Mouse (Mus musculus): ENCODE data around the gene Lgi4. TPM values are rescaled to one million over a fixed set of nuclear protein-coding genes. Genes with fewer than 3 reads are reported as not detected.

The Lgi4 gene
- 1.5 TPM in 2 replicates for polyA plus RNA-seq (2015; fragmentation: Nextera tagmentation; extraction: Ambion mirVana)

DNA sequence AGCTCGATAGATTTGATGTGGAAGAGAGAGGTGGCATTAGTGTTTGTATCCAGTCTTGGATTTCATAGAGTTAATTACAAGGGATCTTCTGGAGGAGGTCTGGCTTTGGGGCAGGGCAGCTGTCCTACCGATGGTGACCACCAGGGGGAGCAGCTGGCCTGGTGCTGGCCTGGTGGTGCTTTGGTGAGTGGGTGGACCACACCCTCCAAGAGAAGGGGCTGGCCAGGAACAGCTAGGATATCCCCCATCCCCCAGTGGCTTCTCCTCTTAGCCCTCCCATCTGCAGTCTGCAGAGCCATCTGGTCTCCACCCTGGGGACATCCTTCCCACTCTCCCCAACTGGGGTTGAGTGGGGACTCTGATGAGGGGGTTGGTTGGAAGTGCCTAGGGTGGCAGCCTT lies at the start of gene Lgi4:
Gene Lgi4 (plus strand): TSS at position 235 of the 400 bp plus-strand sequence.
- ATAC-seq: peak; percentile 60

DNA sequence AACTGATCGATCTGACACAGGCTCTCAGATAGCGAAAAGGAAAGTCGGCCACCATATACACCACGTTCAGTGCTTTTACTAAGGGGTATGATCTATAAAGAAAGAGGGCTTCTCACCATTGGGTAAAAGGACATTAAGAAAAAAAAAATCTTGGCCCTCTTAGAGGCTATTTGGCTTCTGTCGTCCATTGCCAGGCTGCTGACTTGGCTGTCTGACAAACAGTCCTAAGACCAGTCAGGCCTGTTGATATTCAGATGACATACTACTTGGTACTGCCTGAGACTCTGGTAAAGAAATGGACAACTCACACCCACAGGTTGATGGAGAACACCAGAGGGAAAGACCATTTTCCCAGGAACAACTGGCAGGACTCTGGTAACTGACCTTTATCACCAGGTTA lies 46.2 kb upstream of the Lgi4 start:
- Histone ChIP-seq H3K4me1 (replicated peaks) (peaks cover 21% of the 10 kb centered on the region), H3K36me3 (no peaks in the 10 kb centered on the region), H3K27ac (no peak overlapping the region), H3K9ac (no peak overlapping the region), H3K4me3 (replicated peaks) (no peak overlapping the region), H3K27me3 (replicated peaks) (no peaks in the 10 kb centered on the region), H3K4me2 (replicated peaks) (no peak overlapping the region), H3K9me3 (no peaks in the 10 kb centered on the region)
- WGBS: 78% methylated on average over 5 of the region's 5 CpGs
- ATAC-seq: no peak

More for the DNA sequence above, at the start of gene Lgi4:
- H3K9ac ChIP-seq: no peak within 1 kb of the TSS
- no peak within 1 kb of the TSS for H3K4me2 ChIP-seq (replicated peaks)
- H3K4me3 ChIP-seq (replicated peaks): no peak within 1 kb of the TSS
- no peaks in the 10 kb centered on the region; the same call in 1 of the 2 replicates for H3K27me3 ChIP-seq (replicated peaks)
- peaks cover 19% of the 10 kb centered on the region for H3K4me1 ChIP-seq (replicated peaks)
- WGBS: 1% methylated on average over 2 of the region's 2 CpGs
- H3K36me3 ChIP-seq: no peaks in the 10 kb centered on the region
- no peaks in the 10 kb centered on the region for H3K9me3 ChIP-seq
- no peak within 1 kb of the TSS for H3K27ac ChIP-seq

DNA sequence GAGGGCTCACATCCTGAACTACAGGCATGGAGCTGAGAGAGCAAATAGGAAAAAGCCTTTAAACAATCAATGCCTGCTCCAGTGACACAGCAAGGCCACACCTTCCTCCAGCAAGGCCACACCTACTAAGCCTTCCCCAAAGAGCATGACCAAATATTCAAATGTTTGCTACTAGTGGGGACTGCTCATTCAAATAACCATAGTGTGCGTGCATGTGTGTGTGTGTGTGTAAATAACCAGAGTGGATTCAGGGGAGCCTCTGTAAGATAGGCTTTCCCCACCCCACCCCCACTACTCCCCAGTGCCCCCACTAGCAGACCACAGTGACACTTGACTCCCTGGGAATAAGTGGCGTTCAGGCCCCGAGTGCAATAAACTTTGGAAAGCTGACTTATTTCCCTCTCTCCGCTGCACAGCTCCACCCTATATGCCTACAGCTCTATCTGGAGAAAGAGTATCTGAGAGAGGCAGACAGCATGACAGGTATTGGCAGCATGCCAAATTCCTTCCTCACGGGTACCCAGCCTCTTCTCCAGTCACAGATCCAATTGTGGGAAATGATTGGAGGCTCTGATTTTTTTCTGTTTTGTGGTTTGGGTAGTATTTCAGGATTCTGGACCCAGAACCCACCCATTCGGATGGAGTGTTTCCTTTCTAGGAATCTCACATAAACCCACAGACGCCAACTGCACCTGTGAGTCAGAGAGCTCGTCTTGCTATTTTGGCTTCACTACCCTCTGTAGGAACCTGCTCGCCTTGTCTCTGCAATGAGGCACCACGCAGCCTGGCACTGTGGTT lies 41.8 kb upstream of the Lgi4 start:
- Histone ChIP-seq H3K4me3 (replicated peaks) (no peak overlapping the region), H3K27me3 (replicated peaks) (no peaks in the 10 kb centered on the region), H3K9me3 (no peaks in the 10 kb centered on the region), H3K27ac (no peak overlapping the region), H3K4me2 (replicated peaks) (peak overlapping the region; percentile 11; the same call in 1 of the 2 replicates), H3K9ac (no peak overlapping the region), H3K36me3 (no peaks in the 10 kb centered on the region), H3K4me1 (replicated peaks) (peaks cover 15% of the 10 kb centered on the region)
- 36% methylated on average over 10 of the region's 10 CpGs for WGBS
- ATAC-seq: peak; percentile 91

DNA sequence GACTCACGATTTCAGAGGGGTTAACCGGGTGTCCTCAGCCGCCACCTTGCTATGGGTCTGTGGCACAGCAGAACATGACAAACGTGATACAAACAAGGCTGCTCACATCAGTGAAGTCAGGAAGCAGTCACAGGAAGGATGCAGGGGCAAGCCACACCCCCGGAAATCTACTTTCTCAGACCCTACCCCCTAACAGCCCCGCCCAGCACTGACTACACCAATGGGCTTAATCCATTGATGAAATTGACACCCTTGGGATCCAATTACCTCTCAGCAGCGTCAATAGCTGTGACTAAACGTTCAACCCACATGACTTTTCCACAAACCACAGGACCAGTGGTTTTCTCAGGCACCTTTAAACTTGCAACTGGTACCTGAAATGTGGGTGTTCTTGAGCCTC lies 30.5 kb upstream of the Lgi4 start:
- no peaks in the 10 kb centered on the region for H3K9me3 ChIP-seq
- H3K9ac ChIP-seq: no peak overlapping the region
- 77% methylated on average over 8 of the region's 8 CpGs for WGBS
- no peaks in the 10 kb centered on the region for H3K4me1 ChIP-seq (replicated peaks)
- no peak for ATAC-seq
- no peaks in the 10 kb centered on the region for H3K36me3 ChIP-seq
- H3K27ac ChIP-seq: no peak overlapping the region
- no peak overlapping the region for H3K4me3 ChIP-seq (replicated peaks)
- H3K27me3 ChIP-seq (replicated peaks): no peaks in the 10 kb centered on the region
- H3K4me2 ChIP-seq (replicated peaks): no peak overlapping the region

DNA sequence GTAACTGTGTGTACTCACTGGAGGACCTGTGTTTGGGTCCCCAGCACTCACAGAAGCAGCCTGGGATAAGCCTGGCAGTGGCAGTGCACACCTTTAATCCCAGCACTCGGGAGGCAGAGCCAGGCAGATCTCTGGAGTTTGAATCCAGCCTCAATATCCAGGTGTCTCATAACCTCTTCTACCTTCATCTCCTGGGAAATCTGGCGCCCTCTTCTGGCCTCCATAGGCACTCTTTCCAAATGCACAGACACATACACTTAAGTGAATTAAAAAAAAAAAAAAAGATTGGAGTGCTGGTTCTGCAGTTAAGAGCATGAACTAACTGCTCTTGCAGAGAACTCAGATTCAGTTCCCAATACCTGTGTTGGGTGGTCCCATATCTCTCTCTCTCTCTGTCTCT lies 28.4 kb upstream of the Lgi4 start:
- ATAC-seq: no peak
- Histone ChIP-seq H3K27me3 (replicated peaks) (no peaks in the 10 kb centered on the region), H3K4me2 (replicated peaks) (no peak overlapping the region), H3K4me3 (replicated peaks) (no peak overlapping the region), H3K27ac (no peak overlapping the region), H3K4me1 (replicated peaks) (no peaks in the 10 kb centered on the region), H3K36me3 (no peaks in the 10 kb centered on the region), H3K9ac (no peak overlapping the region), H3K9me3 (no peaks in the 10 kb centered on the region)
- WGBS: 66% methylated on average over 2 of the region's 2 CpGs

DNA sequence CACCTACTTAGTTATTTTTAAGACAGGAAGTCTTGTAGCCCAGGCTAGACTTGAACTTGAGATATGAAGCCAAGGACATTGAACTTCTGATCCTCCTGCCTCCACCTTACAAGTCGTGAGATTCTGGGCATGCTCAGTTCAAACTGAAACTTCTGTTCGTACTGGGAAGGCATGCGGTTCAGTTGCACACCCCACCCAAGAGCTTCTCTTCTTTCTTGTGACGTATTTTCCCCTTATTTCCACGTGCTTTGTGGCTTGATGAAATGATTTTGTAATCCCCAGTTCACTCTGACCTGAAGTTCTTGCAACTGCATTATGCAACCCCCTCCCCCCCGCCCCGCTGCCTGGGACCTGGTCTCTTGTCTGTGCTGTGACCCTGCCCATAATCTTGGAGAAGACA lies 27.4 kb upstream of the Lgi4 start:
- no peak for ATAC-seq
- Histone ChIP-seq H3K36me3 (no peaks in the 10 kb centered on the region), H3K27me3 (replicated peaks) (no peaks in the 10 kb centered on the region), H3K4me2 (replicated peaks) (no peak overlapping the region), H3K4me3 (replicated peaks) (no peak overlapping the region), H3K27ac (no peak overlapping the region), H3K9me3 (no peaks in the 10 kb centered on the region), H3K4me1 (replicated peaks) (no peaks in the 10 kb centered on the region), H3K9ac (no peak overlapping the region)
- 82% methylated on average over 7 of the region's 7 CpGs for WGBS

DNA sequence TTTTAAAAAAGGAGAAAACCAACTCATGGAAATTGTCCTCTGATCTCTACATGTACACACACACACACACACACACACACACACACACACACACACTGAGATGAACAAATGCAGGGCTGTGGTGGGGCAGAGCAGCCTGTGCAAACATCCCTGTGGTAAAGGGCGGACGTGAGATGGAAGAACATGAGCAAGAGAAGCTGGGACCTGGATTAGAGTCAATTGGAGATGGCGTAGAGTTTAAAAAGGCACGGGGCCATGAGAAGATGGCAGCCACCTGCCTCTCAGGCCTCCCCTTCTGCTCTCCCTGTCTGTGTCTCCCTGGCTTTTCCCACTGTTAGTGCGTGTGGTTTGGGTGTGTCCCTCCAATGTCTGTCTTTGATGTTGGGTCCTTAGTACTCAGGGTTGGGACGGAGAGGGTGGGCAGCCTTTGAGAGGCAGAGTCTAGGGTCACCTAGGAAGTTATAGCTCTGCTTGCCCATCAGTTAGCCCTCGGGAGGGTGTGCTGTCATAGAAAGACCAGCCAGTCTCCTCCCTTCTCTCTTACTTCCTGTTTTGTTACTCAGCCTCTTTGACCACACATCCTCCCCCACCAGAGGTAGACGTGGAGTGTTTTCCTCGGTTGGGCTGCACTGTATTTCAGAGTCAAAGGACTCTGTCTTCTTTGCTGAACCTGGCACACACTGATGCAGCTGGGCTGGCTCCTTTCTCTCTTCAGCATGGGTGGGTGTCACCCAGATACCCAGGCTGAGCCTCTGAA lies 25.6 kb upstream of the Lgi4 start:
- H3K9me3 ChIP-seq: no peaks in the 10 kb centered on the region
- ATAC-seq: no peak
- H3K36me3 ChIP-seq: no peaks in the 10 kb centered on the region
- no peak overlapping the region for H3K27ac ChIP-seq
- no peak overlapping the region for H3K4me3 ChIP-seq (replicated peaks)
- H3K4me1 ChIP-seq (replicated peaks): no peaks in the 10 kb centered on the region
- 52% methylated on average over 9 of the region's 9 CpGs for WGBS
- no peak overlapping the region for H3K4me2 ChIP-seq (replicated peaks)
- H3K27me3 ChIP-seq (replicated peaks): no peaks in the 10 kb centered on the region
- H3K9ac ChIP-seq: no peak overlapping the region

DNA sequence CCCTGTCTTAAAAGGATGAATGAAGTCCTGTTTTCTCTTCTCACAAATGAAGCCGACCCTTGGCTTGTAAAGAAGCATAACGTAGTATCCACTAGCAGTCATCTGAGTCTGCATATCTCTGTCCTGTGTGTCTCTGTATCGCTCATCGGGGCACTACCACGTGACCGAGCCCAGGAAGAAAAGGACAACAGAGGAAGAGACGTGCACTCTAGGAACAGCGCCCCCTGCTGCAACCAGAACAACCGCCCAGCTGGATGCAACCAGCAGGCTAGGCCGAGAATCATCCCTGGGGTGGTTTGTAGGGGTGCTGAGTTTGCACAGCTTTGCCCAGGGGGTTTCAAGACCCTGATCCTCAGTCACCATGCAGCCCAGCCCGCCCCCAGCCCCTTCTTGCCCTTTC lies 24.4 kb upstream of the Lgi4 start:
- no peak for ATAC-seq
- 75% methylated on average over 11 of the region's 11 CpGs for WGBS
- H3K9ac ChIP-seq: no peak overlapping the region

DNA sequence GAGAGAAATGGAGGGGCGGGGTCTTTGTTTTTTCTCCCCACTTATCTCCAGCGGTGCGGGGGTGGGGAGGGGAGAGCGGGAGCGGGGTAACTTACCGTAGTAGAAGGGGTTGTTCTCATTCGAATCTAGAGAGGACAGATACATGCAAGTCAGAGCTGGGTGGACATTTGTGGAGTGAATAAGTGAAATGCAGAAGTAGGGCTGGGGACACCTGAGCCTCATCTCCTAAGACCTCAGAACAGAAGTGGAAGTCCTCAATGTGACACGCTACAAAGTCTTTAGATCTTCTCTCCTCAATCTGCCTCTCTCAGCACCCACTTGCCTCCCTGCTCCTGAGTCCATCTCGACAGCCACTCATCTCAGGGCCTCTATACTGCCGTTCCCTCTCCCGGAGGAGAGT lies 23.9 kb upstream of the Lgi4 start:
- no peak overlapping the region for H3K4me2 ChIP-seq (replicated peaks)
- WGBS: 81% methylated on average over 11 of the region's 11 CpGs
- ATAC-seq: no peak
- no peaks in the 10 kb centered on the region for H3K36me3 ChIP-seq
- H3K27ac ChIP-seq: no peak overlapping the region
- no peaks in the 10 kb centered on the region for H3K4me1 ChIP-seq (replicated peaks)
- H3K27me3 ChIP-seq (replicated peaks): no peaks in the 10 kb centered on the region
- no peak overlapping the region for H3K9ac ChIP-seq
- H3K4me3 ChIP-seq (replicated peaks): no peak overlapping the region
- no peaks in the 10 kb centered on the region for H3K9me3 ChIP-seq

More for the DNA sequence above, 24.4 kb upstream of the Lgi4 start:
- no peak overlapping the region for H3K4me2 ChIP-seq (replicated peaks)
- H3K27ac ChIP-seq: no peak overlapping the region
- H3K9me3 ChIP-seq: no peaks in the 10 kb centered on the region
- no peaks in the 10 kb centered on the region for H3K4me1 ChIP-seq (replicated peaks)
- no peaks in the 10 kb centered on the region for H3K27me3 ChIP-seq (replicated peaks)
- no peaks in the 10 kb centered on the region for H3K36me3 ChIP-seq
- no peak overlapping the region for H3K4me3 ChIP-seq (replicated peaks)

DNA sequence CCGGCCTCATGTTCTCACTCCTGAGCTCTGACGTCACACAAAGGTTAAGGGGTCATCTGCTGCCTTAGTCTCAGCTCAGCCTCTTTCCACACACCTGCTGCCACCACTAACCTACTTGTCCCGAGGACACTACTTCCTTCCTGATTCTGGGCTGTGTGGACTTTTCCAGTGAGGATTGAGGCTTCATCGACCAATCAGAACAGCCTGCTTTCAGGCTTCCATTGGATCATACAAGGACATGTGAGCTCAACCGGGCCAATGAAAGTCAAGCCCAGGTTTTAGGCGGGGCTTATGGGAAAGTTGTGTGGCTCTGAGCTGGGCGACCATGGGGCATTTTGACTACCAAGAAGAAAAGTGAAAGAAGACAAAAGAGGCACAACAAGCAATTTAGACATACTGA lies 22.2 kb upstream of the Lgi4 start:
- H3K36me3 ChIP-seq: no peaks in the 10 kb centered on the region
- no peak overlapping the region for H3K4me3 ChIP-seq (replicated peaks)
- no peak overlapping the region for H3K4me2 ChIP-seq (replicated peaks)
- H3K27me3 ChIP-seq (replicated peaks): peaks cover 13% of the 10 kb centered on the region
- ATAC-seq: no peak
- WGBS: 83% methylated on average over 7 of the region's 7 CpGs
- no peak overlapping the region for H3K27ac ChIP-seq
- peaks cover 5% of the 10 kb centered on the region for H3K4me1 ChIP-seq (replicated peaks)
- H3K9me3 ChIP-seq: no peaks in the 10 kb centered on the region
- H3K9ac ChIP-seq: no peak overlapping the region

DNA sequence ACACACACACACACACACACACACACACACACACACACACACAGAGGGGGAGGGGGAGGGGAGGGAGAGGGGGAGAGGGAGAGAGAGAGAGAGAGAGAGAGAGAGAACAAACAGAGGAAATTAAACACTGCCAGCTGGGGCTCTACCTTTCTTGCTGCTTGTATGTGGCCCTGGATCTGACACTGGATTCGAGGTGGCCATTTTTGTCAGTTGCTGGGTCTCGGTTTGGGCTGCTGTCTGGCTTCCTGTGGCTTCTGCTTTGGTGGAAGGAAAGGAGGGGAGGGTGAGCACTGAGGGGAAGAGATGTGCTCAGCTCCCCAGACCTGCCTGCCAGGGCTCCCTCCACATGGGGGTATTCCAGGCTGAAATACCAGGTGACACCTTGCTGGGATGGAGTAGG lies 21.5 kb upstream of the Lgi4 start:
- peaks cover 12% of the 10 kb centered on the region for H3K4me1 ChIP-seq (replicated peaks)
- 70% methylated on average over 2 of the region's 2 CpGs for WGBS
- H3K27ac ChIP-seq: no peak overlapping the region
- H3K4me3 ChIP-seq (replicated peaks): no peak overlapping the region
- H3K9me3 ChIP-seq: no peaks in the 10 kb centered on the region
- no peak overlapping the region for H3K9ac ChIP-seq
- no peak for ATAC-seq
- H3K27me3 ChIP-seq (replicated peaks): peaks cover 20% of the 10 kb centered on the region
- no peak overlapping the region for H3K4me2 ChIP-seq (replicated peaks)
- no peaks in the 10 kb centered on the region for H3K36me3 ChIP-seq

DNA sequence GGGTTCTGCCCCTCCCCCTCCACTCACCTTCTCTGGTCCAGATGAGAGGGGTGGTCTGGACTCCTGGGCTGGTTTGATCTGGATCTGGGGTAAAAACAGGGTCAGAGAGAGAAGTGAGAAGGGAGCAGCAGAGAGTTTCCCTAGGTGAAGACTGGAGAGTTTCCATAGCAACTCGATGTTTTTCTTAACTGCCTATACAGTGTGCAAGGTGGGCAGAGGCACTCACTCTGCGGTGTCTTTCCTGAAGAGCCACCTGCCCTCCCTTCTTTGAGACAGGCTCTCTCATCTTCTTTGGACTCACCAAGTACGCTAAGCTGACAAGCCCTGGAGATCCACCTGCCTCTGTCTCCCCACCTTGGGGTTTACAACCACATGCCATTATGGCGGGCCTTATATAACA lies 20.1 kb upstream of the Lgi4 start:
- no peaks in the 10 kb centered on the region for H3K36me3 ChIP-seq
- H3K27me3 ChIP-seq (replicated peaks): peaks cover 23% of the 10 kb centered on the region
- no peak for ATAC-seq
- no peak overlapping the region for H3K9ac ChIP-seq
- peaks cover 13% of the 10 kb centered on the region for H3K4me1 ChIP-seq (replicated peaks)
- H3K9me3 ChIP-seq: no peaks in the 10 kb centered on the region
- H3K4me2 ChIP-seq (replicated peaks): no peak overlapping the region
- WGBS: 87% methylated on average over 4 of the region's 4 CpGs
- no peak overlapping the region for H3K27ac ChIP-seq
- H3K4me3 ChIP-seq (replicated peaks): no peak overlapping the region
